Mouse (Mus musculus) midbrain, embryonic 10.5 days (tissue): ENCODE results near the gene Inpp4b. TPM values are rescaled to one million over a fixed set of nuclear protein-coding genes. Genes with fewer than 3 reads are reported as not detected.

Experiments used
- DNase-seq: peaks from one replicate; pipeline ENCODE4 v3.0.0-alpha.2; 2017; ENCODE audit warnings: low spot score
- H3K27ac ChIP-seq: fragments of 300-500 bp; sonication (generic); replicated peaks from 2 replicates; pipeline ENCODE4 v1.5.1; 2016; ENCODE audit warnings: mild to moderate bottlenecking
- H3K27me3 ChIP-seq: fragments of 300-500 bp; sonication (generic); 2 replicates; pipeline ENCODE4 v1.6.1; 2016; ENCODE audit warnings: low read depth, mild to moderate bottlenecking; ENCODE audit not compliant: poor library complexity, severe bottlenecking
- H3K36me3 ChIP-seq: fragments of 300-500 bp; sonication (generic); 2 replicates; pipeline ENCODE4 v1.6.1; 2016; ENCODE audit warnings: mild to moderate bottlenecking, moderate library complexity
- H3K4me1 ChIP-seq: fragments of 300-500 bp; sonication (generic); 2 replicates; pipeline ENCODE4 v1.6.1; 2016
- H3K4me3 ChIP-seq: fragments of 300-500 bp; sonication (generic); 2 replicates; pipeline ENCODE4 v1.5.1; 2016; ENCODE audit warnings: mild to moderate bottlenecking, moderate library complexity
- H3K9me3 ChIP-seq: fragments of 300-500 bp; sonication (generic); replicated peaks from 2 replicates; pipeline ENCODE4 v1.6.1; 2016; ENCODE audit warnings: mild to moderate bottlenecking
- whole genome bisulfite sequencing: fragments of 180-500 bp; shearing (Covaris S2); methylation state at CpG from one replicate; pipeline ENCODE4 v1.1.7; 2016; 5-methylcytosine and 5-hydroxymethylcytosine counted together
- polyA plus RNA-seq: library from polyadenylated mRNA; unstranded; fragments of >200 nt; fragmentation: Nextera tagmentation; extraction: Ambion mirVana; gene quantifications from 2 replicates; pipeline ENCODE4 v1.2.1, GENCODE M21; 2016

Gene Inpp4b
- polyA plus RNA-seq, 1 experiment from 2014 or later: 4.1 TPM

- WGBS: 86% methylated on average over 3 of the region's 3 CpGs
- H3K27me3 ChIP-seq: no peaks in the 10 kb centered on the region
- DNase-seq: no peak
- no peaks in the 10 kb centered on the region for H3K36me3 ChIP-seq
- no peak overlapping the region for H3K27ac ChIP-seq
- H3K4me3 ChIP-seq: no peak overlapping the region
- H3K4me1 ChIP-seq: no peaks in the 10 kb centered on the region
- H3K9me3 ChIP-seq: no peaks in the 10 kb centered on the region
Measured at GRCm38 (mm10) chr8:81703571-81704365, 361.4 kb downstream of the Inpp4b start.

GRCm38 (mm10) chr8:81707436-81707835, 365.1 kb downstream of the Inpp4b start:
- no peaks in the 10 kb centered on the region for H3K9me3 ChIP-seq
- no peak overlapping the region for H3K4me3 ChIP-seq
- no peak for DNase-seq
- H3K27ac ChIP-seq: no peak overlapping the region
- H3K4me1 ChIP-seq: no peaks in the 10 kb centered on the region
- H3K36me3 ChIP-seq: no peaks in the 10 kb centered on the region
- WGBS: 61% methylated on average over 1 of the region's 1 CpGs
- H3K27me3 ChIP-seq: no peaks in the 10 kb centered on the region

- Histone ChIP-seq H3K36me3 (no peaks in the 10 kb centered on the region), H3K4me1 (no peaks in the 10 kb centered on the region), H3K27ac (no peak overlapping the region), H3K4me3 (no peak overlapping the region), H3K9me3 (no peaks in the 10 kb centered on the region), H3K27me3 (no peaks in the 10 kb centered on the region)
- no peak for DNase-seq
Measured at GRCm38 (mm10) chr8:81731332-81731731, 389.0 kb downstream of the Inpp4b start.

GRCm38 (mm10) chr8:81735655-81736054, 393.3 kb downstream of the Inpp4b start:
- H3K4me1 ChIP-seq: no peaks in the 10 kb centered on the region
- WGBS: 92% methylated on average over 2 of the region's 2 CpGs

GRCm38 (mm10) chr8:81736103-81736502, 393.7 kb downstream of the Inpp4b start:
- no peaks in the 10 kb centered on the region for H3K9me3 ChIP-seq
- WGBS: 89% methylated on average over 1 of the region's 1 CpGs

More at GRCm38 (mm10) chr8:81735655-81736054, 393.3 kb downstream of the Inpp4b start:
- no peaks in the 10 kb centered on the region for H3K27me3 ChIP-seq
- no peak for DNase-seq
- H3K9me3 ChIP-seq: no peaks in the 10 kb centered on the region
- H3K27ac ChIP-seq: no peak overlapping the region
- H3K4me3 ChIP-seq: no peak overlapping the region
- H3K36me3 ChIP-seq: no peaks in the 10 kb centered on the region

GRCm38 (mm10) chr8:81742588-81742987, 400.2 kb downstream of the Inpp4b start:
- Histone ChIP-seq H3K9me3 (no peaks in the 10 kb centered on the region), H3K4me3 (no peak overlapping the region), H3K27me3 (no peaks in the 10 kb centered on the region), H3K36me3 (no peaks in the 10 kb centered on the region), H3K4me1 (no peaks in the 10 kb centered on the region), H3K27ac (no peak overlapping the region)
- no peak for DNase-seq
- 90% methylated on average over 7 of the region's 7 CpGs for WGBS

More at GRCm38 (mm10) chr8:81736103-81736502, 393.7 kb downstream of the Inpp4b start:
- Histone ChIP-seq H3K27me3 (no peaks in the 10 kb centered on the region), H3K27ac (no peak overlapping the region), H3K36me3 (no peaks in the 10 kb centered on the region), H3K4me1 (no peaks in the 10 kb centered on the region), H3K4me3 (no peak overlapping the region)
- no peak for DNase-seq

GRCm38 (mm10) chr8:81743040-81743439, 400.7 kb downstream of the Inpp4b start:
- Histone ChIP-seq H3K4me1 (no peaks in the 10 kb centered on the region), H3K36me3 (no peaks in the 10 kb centered on the region), H3K9me3 (no peaks in the 10 kb centered on the region), H3K27ac (no peak overlapping the region), H3K27me3 (no peaks in the 10 kb centered on the region), H3K4me3 (no peak overlapping the region)
- DNase-seq: no peak
- 80% methylated on average over 3 of the region's 3 CpGs for WGBS

- no peak for DNase-seq
- Histone ChIP-seq H3K4me1 (no peaks in the 10 kb centered on the region), H3K9me3 (no peaks in the 10 kb centered on the region), H3K27me3 (no peaks in the 10 kb centered on the region), H3K4me3 (no peak overlapping the region), H3K36me3 (no peaks in the 10 kb centered on the region), H3K27ac (no peak overlapping the region)
- WGBS: 62% methylated on average over 1 of the region's 1 CpGs
Measured at GRCm38 (mm10) chr8:81745439-81745838, 403.1 kb downstream of the Inpp4b start.

GRCm38 (mm10) chr8:81751159-81751558, 408.8 kb downstream of the Inpp4b start:
- Histone ChIP-seq H3K36me3 (no peaks in the 10 kb centered on the region), H3K27ac (no peak overlapping the region), H3K4me1 (no peaks in the 10 kb centered on the region), H3K27me3 (no peaks in the 10 kb centered on the region), H3K4me3 (no peak overlapping the region), H3K9me3 (no peaks in the 10 kb centered on the region)
- no peak for DNase-seq
- 82% methylated on average over 1 of the region's 1 CpGs for WGBS

- Histone ChIP-seq H3K4me1 (peaks cover 9% of the 10 kb centered on the region), H3K36me3 (no peaks in the 10 kb centered on the region), H3K27ac (no peak overlapping the region; the same call in 1 of the 2 replicates), H3K27me3 (no peaks in the 10 kb centered on the region), H3K9me3 (no peaks in the 10 kb centered on the region), H3K4me3 (no peak overlapping the region)
- no peak for DNase-seq
- WGBS: 83% methylated on average over 3 of the region's 3 CpGs
Measured at GRCm38 (mm10) chr8:81756663-81757062, 414.3 kb downstream of the Inpp4b start.

- no peak for DNase-seq
- Histone ChIP-seq H3K4me3 (no peak overlapping the region), H3K9me3 (no peaks in the 10 kb centered on the region), H3K4me1 (peaks cover 9% of the 10 kb centered on the region), H3K27me3 (no peaks in the 10 kb centered on the region), H3K36me3 (no peaks in the 10 kb centered on the region), H3K27ac (no peak overlapping the region)
- WGBS: 93% methylated on average over 2 of the region's 2 CpGs
Measured at GRCm38 (mm10) chr8:81757580-81758144, 415.3 kb downstream of the Inpp4b start.

GRCm38 (mm10) chr8:81761466-81761865, 419.1 kb downstream of the Inpp4b start:
- Histone ChIP-seq H3K27ac (no peak overlapping the region), H3K9me3 (no peaks in the 10 kb centered on the region), H3K4me1 (peaks cover 9% of the 10 kb centered on the region), H3K4me3 (no peak overlapping the region), H3K36me3 (no peaks in the 10 kb centered on the region), H3K27me3 (no peaks in the 10 kb centered on the region)
- WGBS: 89% methylated on average over 4 of the region's 4 CpGs
- no peak for DNase-seq

- 85% methylated on average over 5 of the region's 5 CpGs for WGBS
Measured at GRCm38 (mm10) chr8:81766033-81766432, 423.7 kb downstream of the Inpp4b start.

More at GRCm38 (mm10) chr8:81766033-81766432, 423.7 kb downstream of the Inpp4b start:
- no peak overlapping the region for H3K4me3 ChIP-seq
- no peaks in the 10 kb centered on the region for H3K9me3 ChIP-seq
- H3K27ac ChIP-seq: no peak overlapping the region
- peaks cover 25% of the 10 kb centered on the region for H3K4me1 ChIP-seq
- no peak for DNase-seq
- H3K27me3 ChIP-seq: no peaks in the 10 kb centered on the region
- H3K36me3 ChIP-seq: no peaks in the 10 kb centered on the region
